Mouse (Mus musculus): ENCODE results near the gene Rnf224.

Rnf224 gene

GRCm38 (mm10) chr2:25195211-25196156 lies 41.1 kb downstream of the Rnf224 start:
- DNase-seq (ENCODE audit: low read depth, low spot score): peak; percentile 83

GRCm38 (mm10) chr2:25194486-25195171 lies 42.0 kb downstream of the Rnf224 start:
- peak; percentile 55 for DNase-seq (ENCODE audit: low read depth, low spot score)

- no peak for DNase-seq (ENCODE audit: low read depth, low spot score)
Observed at GRCm38 (mm10) chr2:25194006-25194405, 42.6 kb downstream of the Rnf224 start.

- DNase-seq (ENCODE audit: low read depth, low spot score): peak; percentile 88
Observed at GRCm38 (mm10) chr2:25193330-25193770, 43.2 kb downstream of the Rnf224 start.

- no peak for DNase-seq (ENCODE audit: low read depth, low spot score)
Observed at GRCm38 (mm10) chr2:25187841-25188240, 48.7 kb downstream of the Rnf224 start.

- DNase-seq (ENCODE audit: low read depth, low spot score): no peak
Observed at GRCm38 (mm10) chr2:25186575-25186930, 50.0 kb downstream of the Rnf224 start.

GRCm38 (mm10) chr2:25185625-25186574 lies 50.7 kb downstream of the Rnf224 start:
- DNase-seq (ENCODE audit: low read depth, low spot score): peak; percentile 68

GRCm38 (mm10) chr2:25184496-25184895 lies 52.1 kb downstream of the Rnf224 start:
- DNase-seq (ENCODE audit: low read depth, low spot score): no peak

Measured in CD4-positive helper T cell, adult 2 months (primary cell).